Mouse (Mus musculus) layer of hippocampus, postnatal 36 days (tissue): ENCODE data around the gene Ccn2. TPM values are rescaled to one million over a fixed set of nuclear protein-coding genes. Genes with fewer than 3 reads are reported as not detected.
A peak's percentile ranks its signal among the peaks of the same experiment; 100 is the strongest.

Experiments
- DNase-seq, 2 experiments: peaks; one replicate each; pipeline ENCODE4 v3.0.0; 2022
- total RNA-seq, 2 experiments: library from RNA; stranded (reverse); gene quantifications; 2 replicates each; pipeline ENCODE4 v1.2.3; 2021

The Ccn2 gene
- total RNA-seq: 1 to 10 TPM; 6.3 to 8.3 TPM

DNA sequence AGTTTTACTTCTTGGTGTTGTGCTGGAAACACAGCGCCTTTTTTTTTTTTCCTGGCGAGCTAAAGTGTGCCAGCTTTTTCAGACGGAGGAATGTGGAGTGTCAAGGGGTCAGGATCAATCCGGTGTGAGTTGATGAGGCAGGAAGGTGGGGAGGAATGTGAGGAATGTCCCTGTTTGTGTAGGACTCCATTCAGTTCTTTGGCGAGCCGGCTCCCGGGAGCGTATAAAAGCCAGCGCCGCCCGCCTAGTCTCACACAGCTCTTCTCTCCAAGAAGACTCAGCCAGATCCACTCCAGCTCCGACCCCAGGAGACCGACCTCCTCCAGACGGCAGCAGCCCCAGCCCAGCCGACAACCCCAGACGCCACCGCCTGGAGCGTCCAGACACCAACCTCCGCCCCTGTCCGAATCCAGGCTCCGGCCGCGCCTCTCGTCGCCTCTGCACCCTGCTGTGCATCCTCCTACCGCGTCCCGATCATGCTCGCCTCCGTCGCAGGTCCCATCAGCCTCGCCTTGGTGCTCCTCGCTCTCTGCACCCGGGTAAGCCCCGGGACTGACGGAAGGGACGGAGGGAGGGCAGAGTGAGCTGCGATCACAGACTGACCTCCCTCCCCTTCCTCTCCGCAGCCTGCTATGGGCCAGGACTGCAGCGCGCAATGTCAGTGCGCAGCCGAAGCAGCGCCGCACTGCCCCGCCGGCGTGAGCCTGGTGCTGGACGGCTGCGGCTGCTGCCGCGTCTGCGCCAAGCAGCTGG lies at the start of gene Ccn2:
TSS of gene Ccn2 (plus strand) at position 193 of the 753 bp plus-strand sequence.
- DNase-seq: peak; percentile 25 to 27

DNA sequence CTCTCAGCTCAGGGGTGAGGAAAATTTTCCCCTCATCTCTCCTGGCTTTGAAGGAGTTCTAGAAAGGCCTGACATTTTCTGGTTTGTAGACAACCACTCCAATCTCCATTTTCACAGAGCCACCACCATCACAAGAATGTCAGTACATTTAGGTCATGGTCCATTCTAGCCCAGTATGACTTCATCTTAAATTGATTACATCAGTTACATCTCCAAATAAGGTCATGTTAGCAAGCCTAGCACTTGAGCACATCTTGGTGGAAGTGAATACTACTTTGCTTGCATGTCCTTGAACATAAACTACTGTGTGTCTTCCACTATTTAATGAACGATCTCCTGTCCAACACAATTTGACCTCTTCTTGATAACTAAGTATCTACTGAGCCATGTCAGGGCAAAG lies 42.4 kb upstream of the Ccn2 start:
- DNase-seq: no peak

DNA sequence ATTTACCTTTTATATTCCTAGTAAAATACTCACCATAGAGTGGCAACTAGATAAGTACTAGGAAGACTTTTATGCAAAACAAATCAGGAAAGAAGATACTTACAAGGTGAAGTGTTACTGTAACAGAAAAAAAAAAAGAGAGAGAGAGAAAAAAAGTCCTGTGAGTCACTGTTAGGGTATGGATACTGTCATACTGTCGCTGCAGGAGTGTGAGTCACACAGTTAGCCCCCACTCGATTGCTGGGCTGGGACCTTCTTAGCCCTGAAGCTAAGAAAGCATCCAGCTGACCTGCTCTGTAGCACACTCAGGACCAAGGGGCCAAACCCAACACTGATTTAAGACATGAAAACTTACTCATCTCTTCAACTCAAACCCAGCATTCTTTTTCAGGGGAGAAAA lies 41.2 kb upstream of the Ccn2 start:
- DNase-seq: no peak

DNA sequence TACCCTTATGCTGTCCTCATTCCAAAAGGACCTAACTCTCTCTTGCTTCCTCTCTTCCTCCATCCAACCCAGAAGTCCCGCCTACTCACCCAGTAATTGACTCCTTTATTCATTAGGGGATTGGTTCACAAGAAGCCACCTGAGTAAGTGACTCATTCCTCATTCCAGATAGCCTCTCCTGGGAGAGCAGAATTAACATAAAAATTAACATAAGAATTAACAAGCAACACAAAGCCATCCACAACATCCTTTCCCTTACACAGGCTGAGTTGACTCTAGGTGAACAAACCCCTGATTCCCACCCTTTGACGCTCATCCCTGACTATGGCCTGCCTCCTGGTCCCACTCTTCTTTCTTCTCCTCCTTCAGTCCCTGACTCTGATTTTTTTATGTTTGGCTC lies 36.9 kb upstream of the Ccn2 start:
- DNase-seq: no peak

DNA sequence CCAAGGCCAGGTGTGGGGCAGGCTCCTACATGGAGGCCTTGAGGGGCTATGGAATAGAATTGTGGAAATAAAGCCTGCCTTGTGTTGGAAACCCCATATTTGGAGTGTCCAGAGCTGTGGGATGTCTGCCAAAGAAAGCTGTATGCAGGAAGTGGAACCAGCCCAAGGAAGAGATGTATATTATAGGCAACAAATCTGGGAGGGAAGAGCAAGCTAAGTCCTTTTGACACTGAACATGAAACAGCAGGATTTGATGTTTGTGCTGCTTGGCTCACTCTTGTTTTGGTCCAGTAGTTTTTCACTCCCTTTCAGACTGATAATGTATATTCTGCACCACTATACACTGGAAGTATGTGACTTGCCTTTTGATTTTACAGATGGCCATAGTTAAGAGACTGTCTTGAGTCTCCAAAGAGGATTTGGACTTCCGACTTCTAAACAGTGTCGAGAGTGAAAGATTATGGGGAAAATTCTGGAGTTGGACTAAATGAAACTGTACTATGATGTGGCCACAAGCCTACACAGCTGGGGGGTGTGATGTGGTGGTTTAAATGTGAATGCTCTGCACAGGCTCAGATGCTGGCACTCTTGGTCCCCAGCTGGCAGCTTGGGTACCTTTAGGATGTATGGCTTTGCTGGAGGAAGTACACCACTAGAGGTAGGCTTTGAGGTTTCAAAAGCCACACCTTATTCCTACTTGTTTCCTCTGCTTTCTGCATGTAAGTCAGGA lies 25.4 kb upstream of the Ccn2 start:
- no peak for DNase-seq

DNA sequence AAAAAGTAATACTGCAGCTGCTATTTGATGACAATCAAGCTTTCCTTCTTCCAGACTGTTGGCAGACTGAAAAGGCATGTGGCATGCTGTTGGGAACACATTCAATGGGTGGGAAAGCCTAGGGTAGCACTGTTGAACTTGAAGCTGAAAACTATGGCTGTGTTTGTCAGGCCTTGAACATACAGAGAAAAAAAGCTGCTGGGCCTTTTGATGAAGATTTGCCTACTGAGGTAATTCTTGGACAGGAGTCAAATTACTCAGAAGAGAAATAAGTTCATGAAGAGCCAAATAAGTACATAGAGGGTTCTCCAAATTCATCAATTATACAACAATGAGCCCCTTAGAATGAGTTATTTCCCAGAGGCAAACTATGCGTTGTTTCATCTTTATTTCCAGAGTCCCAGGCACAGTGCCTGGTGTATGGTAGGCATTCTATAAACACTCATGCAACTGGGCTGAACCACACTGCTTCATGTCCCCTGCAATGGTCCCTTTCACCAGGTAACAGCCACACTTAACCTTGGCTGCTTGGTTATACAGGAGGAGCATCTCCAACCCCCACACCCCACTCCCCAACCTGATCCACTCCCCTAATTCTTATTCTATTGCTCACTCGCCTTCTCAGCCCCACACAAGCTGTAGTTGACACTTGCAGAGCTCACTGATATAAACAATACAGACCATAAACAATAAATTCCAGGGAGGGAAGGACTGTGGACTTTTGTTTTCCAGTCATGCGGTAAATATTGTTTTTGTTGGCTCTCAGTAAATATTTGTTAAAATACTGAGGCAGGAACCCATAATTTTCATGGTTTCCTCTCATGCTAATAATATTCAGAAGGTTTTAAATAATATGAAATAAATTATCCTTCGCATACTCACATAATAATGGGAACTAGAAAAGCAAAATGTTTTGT lies 22.9 kb upstream of the Ccn2 start:
- no peak for DNase-seq

DNA sequence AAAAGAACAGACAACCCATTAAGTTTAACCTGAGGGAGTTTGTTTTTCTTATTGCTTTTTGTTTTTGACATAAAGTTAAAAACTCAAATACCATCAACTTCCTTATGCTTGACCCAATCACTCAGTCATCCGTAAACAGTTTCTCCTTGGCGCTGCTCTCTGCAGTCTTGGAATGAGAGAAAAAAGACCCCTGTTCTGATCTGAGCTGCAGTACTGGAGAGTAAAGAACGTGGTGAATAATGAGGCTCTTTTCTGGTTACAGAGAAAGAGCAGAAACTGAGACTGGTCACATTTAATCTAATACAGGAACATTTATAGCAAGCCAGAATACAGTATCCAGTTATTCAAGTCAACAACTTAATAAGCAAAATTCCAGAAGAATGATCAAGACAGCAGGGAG lies 21.8 kb upstream of the Ccn2 start:
- no peak for DNase-seq

DNA sequence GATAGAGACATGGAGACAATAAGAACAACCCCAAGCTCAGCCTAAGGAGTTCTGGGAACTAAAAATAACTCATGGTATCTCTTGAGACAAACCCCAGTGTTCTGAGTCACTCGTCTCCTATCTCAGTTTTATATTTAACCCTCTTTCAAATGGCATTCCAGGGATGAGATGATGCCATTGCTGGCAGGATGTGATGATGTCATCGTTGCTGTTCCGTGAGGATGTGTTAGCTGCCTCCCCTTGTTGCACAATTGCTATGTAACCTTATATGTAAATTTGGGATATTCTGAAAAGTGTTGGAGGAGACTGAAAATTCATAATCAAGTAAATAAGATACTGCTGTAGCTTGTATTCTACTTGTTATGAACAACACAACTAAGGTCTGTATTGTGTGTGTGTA lies 14.2 kb upstream of the Ccn2 start:
- DNase-seq: no peak

DNA sequence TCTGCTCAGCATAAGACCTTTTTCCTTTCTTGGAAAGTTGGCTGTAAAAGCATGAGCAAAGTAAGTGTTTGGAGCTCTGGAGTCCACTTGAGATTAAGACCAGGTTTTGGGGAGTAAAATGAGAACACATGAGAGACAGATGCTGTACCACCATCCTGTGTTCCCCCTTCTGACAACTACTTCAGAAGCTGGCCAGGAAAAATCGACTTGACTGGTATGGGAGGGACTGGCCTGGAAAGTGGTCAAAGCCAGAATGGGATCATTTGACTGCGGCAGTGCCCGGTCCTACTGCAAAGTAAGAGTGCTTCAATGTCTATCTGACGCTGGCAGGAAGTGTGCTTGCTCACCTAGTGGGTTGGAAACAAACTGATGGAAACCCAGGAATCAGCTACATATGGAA lies 6.4 kb upstream of the Ccn2 start:
- DNase-seq: no peak

DNA sequence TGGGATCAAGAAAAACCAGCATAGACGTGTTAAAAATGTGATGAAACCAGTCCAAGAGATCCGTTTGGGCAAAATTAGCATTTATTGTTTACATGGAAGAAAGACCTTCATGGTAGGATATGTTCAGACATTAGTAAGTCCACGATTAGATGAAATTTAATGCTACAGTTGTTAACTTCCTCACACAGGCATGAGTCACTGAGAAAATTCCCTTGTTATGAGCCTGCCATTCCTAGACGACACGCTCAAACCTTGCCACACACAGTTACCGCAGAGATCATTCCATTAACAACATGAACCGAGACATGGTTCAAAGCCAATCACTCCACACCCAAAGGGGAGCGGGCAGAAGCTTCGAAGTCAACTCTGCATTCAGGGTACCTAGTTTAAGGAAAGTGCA lies 6.0 kb upstream of the Ccn2 start:
- no peak for DNase-seq

DNA sequence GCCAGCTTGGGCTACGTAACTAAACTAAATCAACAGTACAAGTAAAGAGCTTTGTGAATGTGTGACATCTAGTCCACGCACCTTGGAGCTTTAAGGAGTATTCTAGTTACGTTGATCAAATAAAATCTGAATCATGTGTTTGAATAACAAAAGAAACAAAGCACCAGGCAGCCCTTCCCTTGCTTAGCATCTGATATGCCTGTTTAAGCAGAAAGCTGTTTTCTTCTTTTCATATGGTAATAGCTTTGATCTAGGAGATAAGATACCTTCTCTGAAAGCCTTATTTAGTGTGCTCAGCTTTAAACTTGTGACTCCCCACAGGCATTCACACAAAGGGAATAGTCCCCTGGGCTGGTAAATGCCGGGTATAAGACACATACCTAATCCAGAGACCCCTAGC lies 4.7 kb upstream of the Ccn2 start:
- no peak for DNase-seq

DNA sequence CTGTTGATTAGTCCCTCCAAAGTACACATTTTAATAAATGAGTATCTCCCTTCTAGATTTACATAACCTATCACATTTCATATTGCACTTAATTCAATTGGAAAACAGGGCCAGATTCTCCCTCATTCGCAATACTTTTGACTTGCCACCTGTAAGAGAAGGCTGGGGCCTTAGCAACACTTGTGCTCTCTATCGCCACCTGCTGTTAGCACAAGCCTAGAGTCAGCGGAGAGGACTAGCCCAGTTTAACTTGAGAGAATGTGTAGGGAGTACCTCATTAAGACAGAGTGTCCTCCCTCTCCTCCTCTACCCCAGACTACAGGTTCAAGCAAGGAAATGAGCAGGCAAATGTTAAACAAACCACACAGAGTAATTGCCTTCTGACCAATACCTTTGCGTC lies 4.1 kb upstream of the Ccn2 start:
- peak; percentile 59 to 75 for DNase-seq

DNA sequence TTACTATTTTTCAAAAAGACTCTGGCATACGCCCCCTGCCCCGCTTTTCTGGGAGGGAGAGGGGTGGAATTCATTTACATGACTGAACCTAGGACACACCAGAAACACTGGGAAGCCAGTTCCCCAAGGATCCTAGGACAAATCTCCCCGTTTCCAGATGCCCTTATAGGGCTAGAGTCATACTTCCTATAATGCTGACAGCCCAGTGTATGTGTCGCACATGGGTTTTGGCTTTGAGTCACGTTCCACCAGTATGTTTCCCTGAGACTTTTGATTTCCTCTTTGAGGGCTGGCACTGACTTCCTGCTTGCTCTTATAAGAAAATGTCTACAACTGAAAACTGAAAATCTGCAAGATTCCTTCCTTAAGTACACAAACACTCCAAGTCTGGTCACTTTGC lies 3.5 kb upstream of the Ccn2 start:
- no peak for DNase-seq

DNA sequence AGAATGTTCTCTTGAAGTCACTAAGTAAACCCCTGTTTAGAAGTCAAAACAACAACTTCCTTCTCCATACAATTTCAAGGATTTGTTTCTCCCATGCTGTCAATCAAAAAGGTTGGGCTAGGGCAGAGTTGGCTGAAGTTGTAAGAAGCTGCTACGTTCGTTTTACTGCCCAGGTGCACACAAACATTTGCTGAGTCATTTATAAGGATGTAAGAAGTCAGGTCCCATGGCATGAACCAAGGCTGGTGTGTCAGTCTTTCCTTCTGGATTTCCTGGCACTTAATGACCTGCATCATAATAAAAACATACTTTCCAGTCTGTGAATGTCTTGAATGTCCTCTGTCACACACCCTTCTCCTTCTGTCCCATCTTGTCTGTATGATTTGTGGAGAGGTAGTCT lies 2.9 kb upstream of the Ccn2 start:
- DNase-seq: no peak

DNA sequence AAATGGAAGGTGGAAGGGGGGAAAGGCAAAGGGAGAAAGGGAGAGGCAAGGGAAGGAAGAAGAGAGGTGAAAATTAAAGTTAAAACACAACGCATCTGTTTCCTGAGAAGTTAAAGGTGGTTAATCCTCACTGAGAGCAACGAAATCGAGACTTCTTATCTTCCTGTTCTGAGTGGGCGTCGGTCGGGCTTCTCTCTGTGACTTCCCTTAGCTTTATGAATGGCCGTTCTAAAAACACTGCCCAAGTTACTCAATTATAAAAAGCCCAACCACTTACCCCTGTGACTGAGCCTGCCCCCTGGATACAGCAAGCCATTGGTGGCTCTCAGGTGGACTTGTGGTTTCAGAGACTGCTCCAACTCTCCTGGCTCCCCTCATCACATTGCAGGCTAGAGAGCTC lies 2.3 kb upstream of the Ccn2 start:
- no peak for DNase-seq

DNA sequence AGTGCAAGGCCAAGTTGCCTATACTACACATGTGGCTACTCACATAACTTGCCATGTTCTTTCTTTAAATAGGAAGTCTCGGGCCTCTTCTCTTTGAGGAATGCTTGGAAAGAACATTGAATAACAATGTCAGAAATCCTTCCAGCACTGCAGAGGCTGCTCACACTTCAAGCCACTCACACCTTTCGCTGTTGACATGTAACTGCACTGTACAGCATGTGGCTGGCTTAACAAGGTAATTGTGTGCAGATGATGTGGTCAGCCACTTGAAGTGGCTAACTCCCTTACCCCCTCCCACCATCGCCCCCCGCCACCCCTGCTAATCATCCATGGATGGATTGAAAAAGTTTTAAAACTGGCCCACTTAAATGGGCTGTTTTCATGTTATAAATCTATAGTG lies 1.7 kb upstream of the Ccn2 start:
- no peak for DNase-seq

DNA sequence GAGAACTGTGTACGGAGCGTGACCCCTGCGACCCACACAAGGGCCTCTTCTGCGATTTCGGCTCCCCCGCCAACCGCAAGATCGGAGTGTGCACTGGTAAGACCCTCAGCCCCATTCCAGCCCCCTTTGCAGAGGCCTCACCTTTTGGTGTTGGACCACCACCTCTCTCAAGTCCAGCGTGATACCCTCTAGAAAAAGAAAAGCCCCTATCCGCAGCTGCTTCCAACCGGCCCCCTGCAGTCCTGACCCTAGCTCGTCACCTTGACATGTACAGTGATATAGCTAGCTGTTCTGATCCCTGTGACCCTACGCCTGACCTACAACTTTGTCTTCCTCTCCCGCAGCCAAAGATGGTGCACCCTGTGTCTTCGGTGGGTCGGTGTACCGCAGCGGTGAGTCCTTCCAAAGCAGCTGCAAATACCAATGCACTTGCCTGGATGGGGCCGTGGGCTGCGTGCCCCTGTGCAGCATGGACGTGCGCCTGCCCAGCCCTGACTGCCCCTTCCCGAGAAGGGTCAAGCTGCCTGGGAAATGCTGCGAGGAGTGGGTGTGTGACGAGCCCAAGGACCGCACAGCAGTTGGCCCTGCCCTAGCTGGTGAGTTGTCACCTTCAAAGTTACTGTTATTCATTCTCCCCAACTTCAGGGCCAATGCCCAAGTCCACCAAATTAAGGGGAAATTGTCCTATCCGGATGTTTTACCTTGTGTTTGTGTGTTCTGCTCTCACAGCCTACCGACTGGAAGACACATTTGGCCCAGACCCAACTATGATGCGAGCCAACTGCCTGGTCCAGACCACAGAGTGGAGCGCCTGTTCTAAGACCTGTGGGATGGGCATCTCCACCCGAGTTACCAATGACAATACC lies 994 bp downstream of the Ccn2 start:
- DNase-seq: peak in 1 of 2 experiments; percentile 5

DNA sequence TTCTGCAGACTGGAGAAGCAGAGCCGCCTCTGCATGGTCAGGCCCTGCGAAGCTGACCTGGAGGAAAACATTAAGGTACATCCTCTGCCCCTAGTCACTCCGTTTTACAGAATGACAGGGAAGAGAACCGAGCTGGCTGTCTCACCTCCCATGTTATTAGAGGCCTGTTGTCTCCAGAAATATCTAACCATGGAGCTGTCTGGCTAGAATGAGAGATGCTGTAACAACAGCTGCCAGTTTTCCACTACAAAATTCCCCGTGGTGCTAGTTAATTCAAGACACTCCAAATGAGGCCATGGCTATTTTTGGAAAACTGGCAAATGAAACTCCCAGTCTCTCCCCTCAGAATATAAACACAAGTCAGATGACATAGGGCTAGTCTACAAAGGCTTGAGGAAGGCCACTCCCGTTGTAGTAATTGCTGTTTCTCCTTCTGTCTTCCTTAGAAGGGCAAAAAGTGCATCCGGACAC lies 1.7 kb downstream of the Ccn2 start:
- no peak for DNase-seq

DNA sequence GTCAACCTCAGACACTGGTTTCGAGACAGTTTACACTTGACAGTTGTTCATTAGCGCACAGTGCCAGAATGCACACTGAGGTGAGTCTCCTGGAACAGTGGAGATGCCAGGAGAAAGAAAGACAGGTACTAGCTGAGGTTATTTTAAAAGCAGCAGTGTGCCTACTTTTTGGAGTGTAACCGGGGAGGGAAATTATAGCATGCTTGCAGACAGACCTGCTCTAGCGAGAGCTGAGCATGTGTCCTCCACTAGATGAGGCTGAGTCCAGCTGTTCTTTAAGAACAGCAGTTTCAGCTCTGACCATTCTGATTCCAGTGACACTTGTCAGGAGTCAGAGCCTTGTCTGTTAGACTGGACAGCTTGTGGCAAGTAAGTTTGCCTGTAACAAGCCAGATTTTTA lies 2.5 kb downstream of the Ccn2 start:
- DNase-seq: no peak

DNA sequence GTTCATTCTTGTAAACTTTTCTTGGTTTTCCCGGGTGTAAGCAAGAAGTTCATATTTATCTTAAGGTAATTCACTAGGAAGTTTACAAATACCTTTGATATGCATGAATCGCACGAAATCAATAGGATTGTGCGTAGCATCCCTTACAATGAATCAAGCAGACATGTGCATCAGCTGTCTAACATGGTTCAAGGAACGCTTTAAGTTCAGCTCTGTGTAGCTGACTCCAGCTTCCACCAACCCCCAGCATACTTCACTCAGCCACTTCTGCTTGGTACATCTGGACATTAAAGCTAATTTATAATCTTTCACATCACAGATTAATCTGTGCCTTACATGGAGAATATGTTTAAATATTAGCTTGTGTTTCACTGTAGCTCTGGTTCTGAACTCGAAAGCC lies 3.5 kb downstream of the Ccn2 start:
- DNase-seq: no peak

DNA sequence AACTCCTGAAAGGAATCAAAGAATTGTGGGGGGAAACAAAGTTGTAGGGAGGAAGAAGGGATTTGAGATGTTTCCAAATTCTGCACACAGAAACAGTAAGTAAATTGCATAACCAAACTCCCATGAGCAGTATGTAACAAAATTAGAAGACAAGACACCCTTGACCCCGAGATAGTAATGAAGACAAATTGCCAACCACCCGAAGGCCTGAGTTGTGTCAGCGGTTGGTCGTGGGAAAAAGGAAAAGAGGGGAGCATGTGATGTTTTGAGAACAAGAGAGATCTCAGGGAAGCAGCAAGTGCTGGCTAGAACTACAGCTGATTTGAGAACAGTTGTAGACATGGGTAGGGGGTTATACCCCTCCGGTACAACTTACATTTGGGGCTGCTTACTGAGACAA lies 4.6 kb downstream of the Ccn2 start:
- DNase-seq: no peak

DNA sequence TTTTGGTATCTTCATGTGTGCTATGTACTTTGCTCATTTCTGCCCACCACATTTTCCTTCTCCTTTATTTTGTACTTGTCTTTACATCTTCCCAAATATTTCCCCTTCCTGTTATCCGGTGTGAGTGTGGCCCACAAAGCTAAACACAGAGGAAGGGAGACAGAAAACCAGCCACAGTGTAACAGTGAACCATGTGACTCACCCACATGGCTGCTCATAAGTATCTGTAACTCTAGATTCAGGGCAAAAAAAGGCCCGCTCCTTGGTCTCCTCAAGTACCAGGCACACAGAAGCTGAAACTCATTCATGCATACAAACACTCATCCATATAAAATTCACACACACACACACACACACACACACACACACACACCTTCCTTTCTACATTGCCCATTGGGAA lies 7.8 kb downstream of the Ccn2 start:
- no peak for DNase-seq
